Mouse (Mus musculus) cortical plate, adult 2 months (tissue): ENCODE data around the gene Plekhg4.

ENCODE experiments used
- CTCF ChIP-seq: fragments of 200-500 bp; IDR thresholded peaks from 2 replicates; pipeline ENCODE4 v1.5.1; 2011; ENCODE audit warnings: mild to moderate bottlenecking, control low read depth, low read length; ENCODE audit not compliant: insufficient read depth; ENCODE audit errors: extremely low read depth
- POLR2A ChIP-seq: fragments of 200-500 bp; IDR thresholded peaks from 2 replicates; pipeline ENCODE4 v1.6.1; 2011; ENCODE audit warnings: mild to moderate bottlenecking, low read length, control low read depth; ENCODE audit not compliant: insufficient read depth; ENCODE audit errors: extremely low read depth

DNA sequence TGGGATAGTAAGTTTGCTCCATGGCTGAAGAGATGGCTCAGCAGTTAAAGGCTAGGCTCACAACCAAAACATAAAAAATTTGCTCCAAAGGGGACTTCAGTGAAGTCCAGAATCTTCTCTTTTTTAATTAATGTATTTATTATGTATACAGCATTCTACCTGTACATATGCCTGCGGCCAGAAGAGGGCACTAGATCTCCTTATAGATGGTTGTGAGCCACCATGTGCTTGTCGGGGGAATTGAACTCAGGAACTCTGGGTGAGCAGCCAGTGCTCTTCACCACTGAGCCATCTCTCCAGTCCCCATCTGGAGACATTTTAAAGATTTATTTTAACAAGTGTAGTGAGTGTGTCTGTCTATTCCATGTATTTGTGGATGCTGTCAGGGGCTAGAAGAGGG is 6.0 kb upstream of the Plekhg4 start:
- TF ChIP-seq POLR2A (no peak), CTCF (peak; percentile 18; the same call in 1 of the 2 replicates)
